Mouse (Mus musculus) forebrain, embryonic 16.5 days (tissue): ENCODE data around the gene A4galt. TPM values are rescaled to one million over a fixed set of nuclear protein-coding genes. Genes with fewer than 3 reads are reported as not detected.

Experiments used
- ATAC-seq: fragments of 200-750 bp; cut with Nextera tagmentation; 2 replicates; pipeline ENCODE4 v1.8.0; 2017; ENCODE audit warnings: mild to moderate bottlenecking, moderate library complexity
- H3K27ac ChIP-seq: fragments of 300-500 bp; sonication (generic); 2 replicates; pipeline ENCODE4 v1.5.1; 2014; ENCODE audit warnings: low read length, control low read depth
- H3K27me3 ChIP-seq: fragments of 300-500 bp; sonication (generic); replicated peaks from 2 replicates; pipeline ENCODE4 v1.6.1; 2014; ENCODE audit warnings: low read length; ENCODE audit not compliant: control insufficient read depth, insufficient read depth
- H3K36me3 ChIP-seq: fragments of 300-500 bp; sonication (generic); 2 replicates; pipeline ENCODE4 v1.6.1; 2014; ENCODE audit not compliant: control insufficient read depth, insufficient read depth
- H3K4me1 ChIP-seq: fragments of 300-500 bp; sonication (generic); replicated peaks from 2 replicates; pipeline ENCODE4 v1.6.1; 2014; ENCODE audit warnings: low read length; ENCODE audit not compliant: control insufficient read depth, insufficient read depth
- H3K4me2 ChIP-seq: fragments of 300-500 bp; sonication (generic); 2 replicates; pipeline ENCODE4 v1.6.1; 2014; ENCODE audit warnings: mild to moderate bottlenecking, low read length, control low read depth
- H3K4me3 ChIP-seq: fragments of 300-500 bp; sonication (generic); replicated peaks from 2 replicates; pipeline ENCODE4 v1.5.1; 2014; ENCODE audit warnings: mild to moderate bottlenecking, low read length, control low read depth
- H3K9ac ChIP-seq: fragments of 300-500 bp; sonication (generic); replicated peaks from 2 replicates; pipeline ENCODE4 v1.6.1; 2014; ENCODE audit warnings: low read depth, low read length, control low read depth
- H3K9me3 ChIP-seq: fragments of 300-500 bp; sonication (generic); 2 replicates; pipeline ENCODE4 v1.6.1; 2016; ENCODE audit warnings: low read length; ENCODE audit not compliant: control insufficient read depth
- whole genome bisulfite sequencing: fragments of 180-500 bp; shearing (Covaris S2); extraction: QIAGEN DNeasy Blood & Tissue Kit; methylation state at CpG from one replicate; pipeline ENCODE4 v1.1.7; 2014; 5-methylcytosine and 5-hydroxymethylcytosine counted together
- polyA plus RNA-seq: library from polyadenylated mRNA; unstranded; fragments of >200 nt; fragmentation: Nextera tagmentation; extraction: Ambion mirVana; gene quantifications from 2 replicates; pipeline ENCODE4 v1.2.1, GENCODE M21; 2015

Gene A4galt
- polyA plus RNA-seq, 1 experiment from 2014 or later = 2.4 TPM

DNA sequence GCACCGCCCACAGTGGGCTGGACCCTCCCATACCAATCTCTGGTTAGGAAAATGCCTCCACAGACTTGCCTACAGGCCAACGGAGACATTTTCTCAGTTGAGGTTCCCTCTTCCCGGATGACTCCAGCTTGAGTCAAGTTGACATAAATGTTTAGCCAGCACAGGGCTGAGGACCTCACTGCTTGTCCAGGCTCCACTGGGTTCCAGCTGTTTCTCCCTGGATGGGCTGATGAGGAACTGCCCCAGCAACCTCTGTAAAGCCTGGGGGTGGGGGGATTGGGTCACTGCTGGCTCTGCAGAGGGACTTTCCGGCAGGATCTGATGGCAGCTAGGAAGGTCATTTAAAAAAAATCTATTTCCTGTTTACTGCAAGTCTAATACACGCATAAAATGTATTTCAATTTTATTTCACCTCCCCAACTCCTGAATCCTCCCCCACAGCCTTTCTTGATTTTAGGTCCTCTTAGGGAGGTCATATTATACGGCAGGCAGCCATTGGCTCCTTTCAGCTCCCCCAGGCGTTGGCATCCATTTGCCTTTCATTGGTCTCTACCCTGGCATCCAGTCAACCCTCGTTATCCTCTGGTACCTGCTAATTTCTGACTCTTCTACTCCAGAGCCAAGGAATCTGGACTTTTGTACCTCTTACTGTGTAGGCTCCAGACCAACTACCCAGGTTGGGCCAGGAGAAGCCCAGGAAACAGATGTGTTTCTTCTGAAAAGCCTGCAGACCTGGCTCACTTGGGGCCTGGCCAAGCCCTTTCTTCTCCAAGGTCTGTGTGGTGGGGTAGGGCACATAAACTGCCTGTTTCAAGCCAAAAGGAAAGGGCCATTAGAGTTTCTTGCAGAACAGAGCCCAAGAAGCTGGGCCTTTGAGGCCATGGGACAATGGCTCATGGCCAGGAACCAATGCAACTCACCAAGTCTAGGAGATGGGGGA is 42.4 kb upstream of the A4galt start:
- Histone ChIP-seq H3K27ac (no peak overlapping the region), H3K9me3 (no peaks in the 10 kb centered on the region), H3K4me1 (no peaks in the 10 kb centered on the region; the same call in 1 of the 2 replicates), H3K9ac (no peak overlapping the region), H3K4me3 (no peak overlapping the region), H3K4me2 (no peak overlapping the region), H3K27me3 (no peaks in the 10 kb centered on the region), H3K36me3 (no peaks in the 10 kb centered on the region)
- no peak for ATAC-seq
- 67% methylated on average over 8 of the region's 8 CpGs for WGBS

DNA sequence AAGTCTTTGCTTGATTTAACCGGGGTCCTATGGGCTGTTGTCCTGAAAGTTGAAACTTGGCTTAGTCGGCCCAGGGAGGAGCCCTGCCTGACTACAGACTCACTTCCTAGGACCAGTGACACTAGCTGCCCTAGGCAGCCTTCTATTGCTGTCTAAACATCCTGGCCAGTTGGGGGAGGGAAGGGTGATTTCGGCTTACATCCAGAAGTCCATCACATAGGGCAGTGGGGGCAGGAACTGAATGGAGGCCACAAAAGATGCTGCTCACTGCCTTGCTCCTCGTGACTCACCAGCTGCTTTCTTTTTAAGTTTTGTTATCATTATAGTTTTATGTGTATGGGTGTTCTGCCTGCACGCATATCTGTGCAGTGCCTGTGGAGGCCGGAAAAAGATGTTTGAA is 41.6 kb upstream of the A4galt start:
- Histone ChIP-seq H3K27ac (no peak overlapping the region), H3K9me3 (no peaks in the 10 kb centered on the region), H3K27me3 (no peaks in the 10 kb centered on the region), H3K4me3 (no peak overlapping the region), H3K9ac (no peak overlapping the region), H3K36me3 (no peaks in the 10 kb centered on the region), H3K4me1 (no peaks in the 10 kb centered on the region; the same call in 1 of the 2 replicates), H3K4me2 (no peak overlapping the region)
- WGBS = 87% methylated on average over 6 of the region's 6 CpGs
- ATAC-seq = no peak

DNA sequence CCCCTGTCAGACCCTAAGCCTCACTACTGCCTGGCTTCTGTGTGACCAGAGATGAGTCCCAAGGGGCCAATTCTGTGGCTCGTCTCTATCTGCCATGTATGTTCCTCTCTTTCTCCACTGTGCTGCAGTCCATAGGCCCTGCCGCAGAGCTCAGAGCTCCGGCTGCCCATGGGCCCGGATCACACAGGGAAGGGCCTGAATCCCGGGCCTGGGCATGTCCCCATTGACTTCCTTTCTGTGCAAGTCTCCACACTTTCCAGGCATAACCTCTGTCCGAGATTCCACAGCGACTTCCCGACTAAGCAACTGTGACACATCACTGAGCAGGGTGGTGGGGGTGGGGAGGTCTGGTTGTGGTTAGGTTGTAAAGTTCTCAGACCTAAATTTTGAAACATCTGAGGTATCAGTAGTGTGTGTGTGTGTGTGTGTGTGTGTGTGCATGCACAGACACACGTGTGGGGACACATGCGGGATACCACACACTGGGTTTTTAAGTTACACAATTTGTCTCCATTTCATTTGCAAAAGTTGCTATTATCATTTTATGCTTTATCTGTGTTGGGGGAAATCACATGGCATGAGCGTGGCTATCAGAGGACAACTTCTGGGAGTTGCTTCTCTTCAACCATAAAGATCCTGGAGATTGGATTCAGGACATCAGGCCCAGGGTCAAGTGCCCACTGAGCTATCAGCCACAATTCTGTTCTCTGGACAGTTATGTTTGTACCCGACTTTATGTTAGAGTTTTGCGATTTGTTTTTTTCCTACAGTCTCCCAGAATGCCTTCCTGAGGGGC is 40.9 kb upstream of the A4galt start:
- no peak for ATAC-seq
- Histone ChIP-seq H3K4me1 (no peaks in the 10 kb centered on the region; the same call in 1 of the 2 replicates), H3K4me2 (no peak overlapping the region), H3K27me3 (no peaks in the 10 kb centered on the region), H3K4me3 (no peak overlapping the region), H3K27ac (no peak overlapping the region), H3K9me3 (no peaks in the 10 kb centered on the region), H3K36me3 (no peaks in the 10 kb centered on the region), H3K9ac (no peak overlapping the region)
- 89% methylated on average over 13 of the region's 13 CpGs for WGBS

DNA sequence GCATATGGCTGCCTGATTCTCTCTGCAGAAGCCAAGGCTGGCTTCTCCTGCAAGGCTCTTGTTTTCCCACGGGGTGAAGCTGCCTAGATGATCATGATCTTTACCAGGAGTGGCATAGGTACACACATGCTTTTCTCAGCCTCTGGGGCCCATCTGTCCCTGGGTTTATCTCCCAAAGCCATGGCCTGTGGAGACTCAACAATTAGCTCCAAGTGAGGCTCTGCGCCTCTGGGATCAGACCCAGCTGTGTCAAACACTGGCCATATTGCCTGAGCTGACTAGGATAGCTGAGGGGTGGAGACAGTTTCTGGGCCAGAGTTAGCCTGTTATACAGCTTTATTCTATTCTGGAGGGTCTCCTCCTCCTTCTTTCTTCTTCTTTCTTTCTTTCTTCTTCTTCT is 39.3 kb upstream of the A4galt start:
- H3K4me2 ChIP-seq = no peak overlapping the region
- H3K9ac ChIP-seq = no peak overlapping the region
- no peak for ATAC-seq
- H3K4me1 ChIP-seq = no peaks in the 10 kb centered on the region; the same call in 1 of the 2 replicates
- H3K4me3 ChIP-seq = no peak overlapping the region
- no peaks in the 10 kb centered on the region for H3K36me3 ChIP-seq
- no peaks in the 10 kb centered on the region for H3K27me3 ChIP-seq
- no peak overlapping the region for H3K27ac ChIP-seq
- H3K9me3 ChIP-seq = no peaks in the 10 kb centered on the region
- WGBS = 74% methylated on average over 2 of the region's 2 CpGs

DNA sequence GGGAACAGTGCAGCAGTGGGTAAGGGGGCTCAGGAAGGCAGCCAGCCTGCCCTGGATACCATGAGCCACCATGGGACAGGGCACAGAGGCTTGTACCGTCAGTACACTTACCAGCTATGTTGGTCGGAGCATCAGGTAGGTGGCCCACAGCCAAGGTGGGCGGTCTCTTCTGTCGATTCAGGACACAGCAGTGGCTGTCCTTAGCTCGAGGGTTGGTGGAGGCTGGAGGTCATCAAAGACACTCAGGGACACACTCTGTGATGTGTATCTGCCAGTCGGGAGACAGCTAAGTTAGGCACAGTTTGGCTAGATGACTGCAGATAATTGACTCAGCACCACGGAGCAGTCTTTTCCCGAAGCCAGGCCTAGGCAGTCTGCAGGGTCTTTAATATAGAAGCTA is 33.3 kb upstream of the A4galt start:
- 77% methylated on average over 8 of the region's 8 CpGs for WGBS
- Histone ChIP-seq H3K36me3 (no peaks in the 10 kb centered on the region), H3K9ac (no peak overlapping the region), H3K27me3 (no peaks in the 10 kb centered on the region), H3K4me1 (no peaks in the 10 kb centered on the region), H3K4me2 (no peak overlapping the region), H3K4me3 (no peak overlapping the region), H3K27ac (no peak overlapping the region), H3K9me3 (no peaks in the 10 kb centered on the region)
- no peak for ATAC-seq

DNA sequence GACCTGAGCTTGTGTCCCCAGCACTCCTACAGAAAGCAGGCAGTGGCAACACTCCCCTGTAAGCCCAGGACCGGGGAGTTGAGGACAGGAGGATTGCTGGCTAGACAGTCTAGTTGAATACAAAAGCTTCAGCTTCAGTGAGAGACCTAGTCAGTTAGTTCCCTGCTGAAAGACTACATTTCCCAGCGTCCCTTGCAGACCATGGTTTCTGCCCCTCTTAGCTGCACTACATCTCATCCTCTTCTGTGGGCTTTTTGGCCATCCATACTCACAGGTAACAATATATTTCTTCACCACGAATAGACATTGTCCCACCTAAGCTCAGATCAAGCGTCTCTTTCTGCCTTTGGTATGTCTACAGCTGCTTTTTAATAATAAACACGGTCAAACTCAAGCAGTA is 30.8 kb upstream of the A4galt start:
- WGBS = 73% methylated on average over 5 of the region's 5 CpGs

DNA sequence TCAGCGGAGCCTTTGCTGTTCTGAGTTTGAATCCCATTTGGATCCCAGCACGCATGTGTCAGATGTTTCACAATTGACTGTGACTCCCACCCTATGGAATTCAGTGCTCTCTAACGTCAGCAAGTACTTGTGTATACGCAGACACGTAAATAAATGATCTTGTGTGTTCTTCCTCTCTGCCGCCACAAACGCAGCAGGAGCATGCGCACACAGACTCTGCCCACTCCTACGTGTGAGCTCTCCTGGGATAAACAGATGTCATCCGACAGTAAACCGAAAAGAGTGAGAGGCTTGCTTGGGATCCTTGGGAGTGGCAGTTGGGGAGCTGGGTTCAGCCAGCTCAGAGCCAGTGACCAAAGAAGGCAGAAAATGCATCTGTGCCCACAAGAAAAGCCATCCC is 29.7 kb upstream of the A4galt start:
- Histone ChIP-seq H3K4me2 (no peak overlapping the region), H3K4me1 (no peaks in the 10 kb centered on the region), H3K9ac (no peak overlapping the region), H3K27me3 (no peaks in the 10 kb centered on the region), H3K27ac (no peak overlapping the region), H3K36me3 (no peaks in the 10 kb centered on the region), H3K4me3 (no peak overlapping the region), H3K9me3 (no peaks in the 10 kb centered on the region)
- WGBS = 80% methylated on average over 11 of the region's 11 CpGs
- no peak for ATAC-seq

More for the DNA sequence above, 30.8 kb upstream of the A4galt start:
- no peak overlapping the region for H3K4me3 ChIP-seq
- H3K9ac ChIP-seq = no peak overlapping the region
- ATAC-seq = no peak
- H3K4me2 ChIP-seq = no peak overlapping the region
- H3K36me3 ChIP-seq = no peaks in the 10 kb centered on the region
- no peak overlapping the region for H3K27ac ChIP-seq
- H3K9me3 ChIP-seq = no peaks in the 10 kb centered on the region
- H3K4me1 ChIP-seq = no peaks in the 10 kb centered on the region
- H3K27me3 ChIP-seq = no peaks in the 10 kb centered on the region

DNA sequence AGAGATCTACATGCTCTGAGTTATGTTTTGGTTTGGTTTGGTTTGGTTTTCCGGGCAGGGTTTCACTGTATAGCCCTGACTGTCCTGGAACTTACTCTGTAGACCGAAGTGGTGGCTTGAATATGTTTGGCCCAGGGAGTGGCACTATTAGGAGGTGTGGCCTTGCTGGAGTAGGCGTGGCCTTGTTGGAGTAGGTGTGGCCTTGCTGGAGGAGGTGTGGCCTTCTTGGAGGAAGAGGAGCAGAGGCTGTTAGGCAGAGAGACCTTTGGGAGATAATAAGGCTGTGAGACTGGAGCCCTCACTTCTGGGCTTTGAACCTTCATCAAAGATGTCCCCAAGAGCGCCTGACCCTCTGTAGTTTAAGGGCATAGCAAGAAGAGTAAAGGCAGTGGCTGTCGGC is 27.0 kb upstream of the A4galt start:
- no peak overlapping the region for H3K27ac ChIP-seq
- no peak overlapping the region for H3K9ac ChIP-seq
- no peaks in the 10 kb centered on the region for H3K4me1 ChIP-seq
- H3K4me3 ChIP-seq = no peak overlapping the region
- WGBS = 83% methylated on average over 5 of the region's 5 CpGs
- H3K27me3 ChIP-seq = no peaks in the 10 kb centered on the region
- no peak for ATAC-seq
- no peaks in the 10 kb centered on the region for H3K36me3 ChIP-seq
- H3K9me3 ChIP-seq = no peaks in the 10 kb centered on the region
- H3K4me2 ChIP-seq = no peak overlapping the region

DNA sequence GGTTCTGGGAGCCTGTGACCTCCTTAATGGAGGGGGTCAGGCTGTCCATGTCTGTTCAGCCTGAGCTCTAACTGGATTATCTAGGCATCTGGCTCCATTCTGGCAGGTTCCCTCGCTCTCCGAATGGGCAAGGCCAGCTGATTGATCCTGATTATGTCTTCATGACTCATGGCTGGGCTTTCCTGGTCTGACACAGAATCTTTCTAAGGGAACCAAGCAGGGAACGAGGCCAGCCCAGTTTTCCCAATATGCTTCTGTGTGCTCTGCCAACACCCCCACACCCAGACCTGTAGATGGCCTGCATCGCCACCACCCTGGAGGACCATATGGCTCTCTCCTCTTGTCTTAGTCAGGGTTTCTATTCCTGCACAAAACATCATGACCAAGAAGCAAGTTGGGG is 25.9 kb upstream of the A4galt start:
- Histone ChIP-seq H3K4me3 (no peak overlapping the region), H3K27ac (no peak overlapping the region), H3K27me3 (no peaks in the 10 kb centered on the region), H3K9ac (no peak overlapping the region), H3K4me1 (no peaks in the 10 kb centered on the region), H3K9me3 (no peaks in the 10 kb centered on the region), H3K4me2 (no peak overlapping the region), H3K36me3 (no peaks in the 10 kb centered on the region)
- 88% methylated on average over 4 of the region's 4 CpGs for WGBS
- no peak for ATAC-seq
